Mouse (Mus musculus): ENCODE measurements around the gene Trim25.
"Not testable (repeated sequence)": the region's sequence is repeated elsewhere in the genome, so short reads cannot be mapped to it uniquely, and the experiment has no call there.

Trim25 gene

GRCm38 (mm10) chr11:89022120-89022731 is 23.1 kb downstream of the Trim25 start:
- DNase-seq (ENCODE audit: inconsistent age in 2 of 2, low spot score in 1 of 2): peak in 1 of 2 experiments; percentile 67

GRCm38 (mm10) chr11:89023477-89023876 is 24.3 kb downstream of the Trim25 start:
- DNase-seq (ENCODE audit: inconsistent age in 2 of 2, low spot score in 1 of 2): peak in 1 of 2 experiments; percentile 76

- DNase-seq (ENCODE audit: inconsistent age in 2 of 2, low spot score in 1 of 2): peak; percentile 94 to 96
These were observed 25.2 kb downstream of the Trim25 start for GRCm38 (mm10) chr11:89024181-89024881.

- no peak for DNase-seq (ENCODE audit: inconsistent age in 2 of 2, low spot score in 1 of 2)
These were observed 26.4 kb downstream of the Trim25 start for GRCm38 (mm10) chr11:89025603-89026002.

GRCm38 (mm10) chr11:89026117-89026516 is 26.9 kb downstream of the Trim25 start:
- peak; percentile 66 to 74 for DNase-seq (ENCODE audit: inconsistent age in 2 of 2, low spot score in 1 of 2)

GRCm38 (mm10) chr11:89027955-89028361 is 28.8 kb downstream of the Trim25 start:
- no peak for DNase-seq (ENCODE audit: inconsistent age in 2 of 2, low spot score in 1 of 2)

GRCm38 (mm10) chr11:89028871-89029405 is 29.8 kb downstream of the Trim25 start:
- DNase-seq (ENCODE audit: inconsistent age in 2 of 2, low spot score in 1 of 2): peak in 1 of 2 experiments; percentile 63

GRCm38 (mm10) chr11:89030552-89030951 is 31.4 kb downstream of the Trim25 start:
- no peak for DNase-seq (ENCODE audit: inconsistent age in 2 of 2, low spot score in 1 of 2)

GRCm38 (mm10) chr11:89031189-89031588 is 32.0 kb downstream of the Trim25 start:
- no peak for DNase-seq (ENCODE audit: inconsistent age in 2 of 2, low spot score in 1 of 2)

GRCm38 (mm10) chr11:89034592-89034991 is 35.4 kb downstream of the Trim25 start:
- DNase-seq (ENCODE audit: inconsistent age in 2 of 2, low spot score in 1 of 2): peak in 1 of 2 experiments; percentile 47

- no peak for DNase-seq (ENCODE audit: inconsistent age in 2 of 2, low spot score in 1 of 2)
These were observed 36.4 kb downstream of the Trim25 start for GRCm38 (mm10) chr11:89035552-89035951.

GRCm38 (mm10) chr11:89038496-89038895 is 39.3 kb downstream of the Trim25 start:
- DNase-seq (ENCODE audit: inconsistent age in 2 of 2, low spot score in 1 of 2): peak in 1 of 2 experiments; percentile 73

GRCm38 (mm10) chr11:89039325-89039724 is 40.1 kb downstream of the Trim25 start:
- DNase-seq (ENCODE audit: inconsistent age in 2 of 2, low spot score in 1 of 2): peak; percentile 76 to 90

GRCm38 (mm10) chr11:89041073-89041472 is 41.9 kb downstream of the Trim25 start:
- not testable (repeated sequence) for DNase-seq (ENCODE audit: inconsistent age in 2 of 2, low spot score in 1 of 2)

GRCm38 (mm10) chr11:89043046-89043445 is 43.9 kb downstream of the Trim25 start:
- peak; percentile 63 to 82 for DNase-seq (ENCODE audit: inconsistent age in 2 of 2, low spot score in 1 of 2)

GRCm38 (mm10) chr11:89045501-89045900 is 46.3 kb downstream of the Trim25 start:
- DNase-seq (ENCODE audit: inconsistent age in 2 of 2, low spot score in 1 of 2): not testable (repeated sequence)

- no peak for DNase-seq (ENCODE audit: inconsistent age in 2 of 2, low spot score in 1 of 2)
These were observed 46.8 kb downstream of the Trim25 start for GRCm38 (mm10) chr11:89046021-89046420.

- DNase-seq (ENCODE audit: inconsistent age in 2 of 2, low spot score in 1 of 2): no peak
These were observed 52.6 kb downstream of the Trim25 start for GRCm38 (mm10) chr11:89051767-89052166.

GRCm38 (mm10) chr11:89055931-89056690 is 56.9 kb downstream of the Trim25 start:
- DNase-seq (ENCODE audit: inconsistent age in 2 of 2, low spot score in 1 of 2): no peak

GRCm38 (mm10) chr11:89058515-89059270 is 59.5 kb downstream of the Trim25 start:
- no peak for DNase-seq (ENCODE audit: inconsistent age in 2 of 2, low spot score in 1 of 2)

All from adrenal gland, adult (tissue).